Mouse (Mus musculus): ENCODE data around the gene 2210011C24Rik. TPM values are rescaled to one million over a fixed set of nuclear protein-coding genes. Genes with fewer than 3 reads are reported as not detected.

2210011C24Rik gene
- polyA plus RNA-seq (2015; fragmentation: Illumina TruSeq; extraction: RNeasy Lipid Tissue Mini Kit (QIAGEN cat#74804); ENCODE audit: insufficient read depth, low read depth, low replicate concordance): not detected

GRCm38 (mm10) chr8:84011705-84012498, at the start of gene 2210011C24Rik:
Gene 2210011C24Rik (minus strand): TSS chr8:84012171.

DNA sequence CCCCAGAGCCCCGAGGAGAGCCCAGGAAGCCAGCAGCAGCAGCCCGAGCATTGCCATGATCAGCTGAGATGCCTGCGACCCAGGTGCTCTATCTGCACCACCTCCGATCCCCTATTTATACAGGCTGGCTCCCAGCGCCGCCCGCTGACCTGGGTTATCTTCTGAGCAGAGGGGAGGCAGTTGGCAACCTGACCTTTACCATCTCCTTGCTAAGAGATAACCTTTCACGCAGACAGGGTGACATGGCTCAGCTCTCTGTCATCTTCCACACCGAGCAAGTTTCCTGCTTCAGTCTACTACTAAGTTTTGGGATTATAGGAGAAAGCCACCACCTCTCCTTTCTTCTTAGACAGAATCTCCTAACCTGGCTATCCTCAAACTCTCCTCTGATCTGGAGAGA, 32.9 kb upstream of the 2210011C24Rik start, which contains the start of gene Rln3:
Gene Rln3, minus strand, starts transcription at position 101 of the 400 bp plus-strand sequence.

GRCm38 (mm10) chr8:84042066-84042947, 30.3 kb upstream of the 2210011C24Rik start, which contains the start of gene Il27ra:
Gene Il27ra (minus strand): TSS chr8:84042589.

GRCm38 (mm10) chr8:84021096-84021495, 9.1 kb upstream of the 2210011C24Rik start, which contains the start of gene Palm3:
Gene Palm3 (plus strand): TSS chr8:84021471.

GRCm38 (mm10) chr8:84001281-84002000, 10.5 kb downstream of the 2210011C24Rik start, which contains the start of gene 1700067K01Rik:
Gene 1700067K01Rik (plus strand): TSS chr8:84001502.

GRCm38 (mm10) chr8:83997511-83998141, 14.3 kb downstream of the 2210011C24Rik start, which contains the start of gene Samd1:
Gene Samd1 (plus strand): TSS chr8:83997672.

DNA sequence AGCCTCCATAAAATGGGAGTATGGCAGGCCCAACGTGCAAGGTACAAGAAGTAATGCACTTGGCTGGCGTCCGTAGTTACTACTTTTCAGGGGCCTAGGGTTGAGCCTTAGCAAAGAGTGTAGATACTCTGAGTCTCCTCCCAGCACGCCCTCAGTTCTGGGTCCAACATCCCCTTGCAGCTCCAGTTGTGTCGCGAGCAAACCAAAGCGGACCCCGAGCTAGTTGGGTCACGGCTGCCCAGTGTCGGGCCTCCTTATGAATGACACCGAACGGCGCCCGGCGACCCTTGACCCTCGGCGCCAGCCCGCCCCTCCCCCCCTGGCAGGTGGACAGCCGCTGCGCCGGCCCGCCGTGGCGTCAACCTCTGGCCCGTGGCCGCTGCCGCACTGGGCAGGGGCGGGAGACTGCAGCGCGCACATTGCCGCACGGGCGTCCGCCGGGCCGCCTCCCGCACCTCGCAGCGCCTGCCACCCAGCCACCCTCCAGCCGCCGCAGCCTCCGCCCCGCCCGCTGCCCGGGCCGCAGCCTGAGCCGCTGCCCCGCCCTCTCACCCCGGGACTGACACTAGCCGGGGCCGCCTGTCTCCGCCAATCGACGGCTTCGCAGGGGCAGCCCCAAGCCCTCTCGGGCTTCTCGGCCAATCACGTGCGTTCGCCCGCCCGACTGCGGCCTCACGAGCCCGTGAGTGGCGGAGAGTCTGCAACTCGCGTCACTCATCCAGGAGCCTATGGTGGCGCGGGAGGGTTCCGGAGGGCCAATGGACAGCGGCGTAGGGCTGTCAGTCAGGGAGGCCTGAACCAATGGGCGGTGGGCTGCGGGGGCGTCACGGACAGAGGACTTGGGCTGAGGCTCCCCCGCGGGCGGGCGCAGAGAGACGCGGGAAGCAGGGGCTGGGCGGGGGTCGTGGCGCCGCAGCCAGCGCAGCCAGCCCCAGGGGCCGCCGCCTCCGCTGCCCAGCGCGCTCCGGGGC, 39.5 kb downstream of the 2210011C24Rik start, which contains the start of gene Prkaca:
Gene Prkaca, plus strand, starts transcription at position 844 of the 971 bp plus-strand sequence.

Other genes starting within 250 kb of the 2210011C24Rik start
- 7.4 TPM for gene Adgrl1, start 112.1 kb downstream of the 2210011C24Rik start, polyA plus RNA-seq (2015; fragmentation: Illumina TruSeq; extraction: RNeasy Lipid Tissue Mini Kit (QIAGEN cat#74804); ENCODE audit: insufficient read depth, low read depth, low replicate concordance)
- gene Gm10644, start 57.0 kb downstream of the 2210011C24Rik start, polyA plus RNA-seq (2015; fragmentation: Illumina TruSeq; extraction: RNeasy Lipid Tissue Mini Kit (QIAGEN cat#74804); ENCODE audit: insufficient read depth, low read depth, low replicate concordance): 1.7 TPM
- 0.78 TPM for gene Asf1b, start 56.7 kb downstream of the 2210011C24Rik start, polyA plus RNA-seq (2015; fragmentation: Illumina TruSeq; extraction: RNeasy Lipid Tissue Mini Kit (QIAGEN cat#74804); ENCODE audit: insufficient read depth, low read depth, low replicate concordance)
- 14.2 TPM for gene Prkaca, start 39.2 kb downstream of the 2210011C24Rik start, polyA plus RNA-seq (2015; fragmentation: Illumina TruSeq; extraction: RNeasy Lipid Tissue Mini Kit (QIAGEN cat#74804); ENCODE audit: insufficient read depth, low read depth, low replicate concordance)
- gene Samd1, start 14.5 kb downstream of the 2210011C24Rik start, polyA plus RNA-seq (2015; fragmentation: Illumina TruSeq; extraction: RNeasy Lipid Tissue Mini Kit (QIAGEN cat#74804); ENCODE audit: insufficient read depth, low read depth, low replicate concordance): 15.6 TPM
- not detected for gene 1700067K01Rik, start 10.7 kb downstream of the 2210011C24Rik start, polyA plus RNA-seq (2015; fragmentation: Illumina TruSeq; extraction: RNeasy Lipid Tissue Mini Kit (QIAGEN cat#74804); ENCODE audit: insufficient read depth, low read depth, low replicate concordance)
- 2.5 TPM for gene Palm3, start 9.3 kb upstream of the 2210011C24Rik start, polyA plus RNA-seq (2015; fragmentation: Illumina TruSeq; extraction: RNeasy Lipid Tissue Mini Kit (QIAGEN cat#74804); ENCODE audit: insufficient read depth, low read depth, low replicate concordance)
- 0.90 TPM for gene Il27ra, start 30.4 kb upstream of the 2210011C24Rik start, polyA plus RNA-seq (2015; fragmentation: Illumina TruSeq; extraction: RNeasy Lipid Tissue Mini Kit (QIAGEN cat#74804); ENCODE audit: insufficient read depth, low read depth, low replicate concordance)
- gene Rln3, start 32.8 kb upstream of the 2210011C24Rik start, polyA plus RNA-seq (2015; fragmentation: Illumina TruSeq; extraction: RNeasy Lipid Tissue Mini Kit (QIAGEN cat#74804); ENCODE audit: insufficient read depth, low read depth, low replicate concordance): not detected
- gene Gm10643, start 53.0 kb upstream of the 2210011C24Rik start, polyA plus RNA-seq (2015; fragmentation: Illumina TruSeq; extraction: RNeasy Lipid Tissue Mini Kit (QIAGEN cat#74804); ENCODE audit: insufficient read depth, low read depth, low replicate concordance): not detected
- 5.4 TPM for gene Rfx1, start 54.7 kb upstream of the 2210011C24Rik start, polyA plus RNA-seq (2015; fragmentation: Illumina TruSeq; extraction: RNeasy Lipid Tissue Mini Kit (QIAGEN cat#74804); ENCODE audit: insufficient read depth, low read depth, low replicate concordance)
- gene Dcaf15, start 92.6 kb upstream of the 2210011C24Rik start, polyA plus RNA-seq (2015; fragmentation: Illumina TruSeq; extraction: RNeasy Lipid Tissue Mini Kit (QIAGEN cat#74804); ENCODE audit: insufficient read depth, low read depth, low replicate concordance): 4.5 TPM
- not detected for gene Podnl1, start 113.8 kb upstream of the 2210011C24Rik start, polyA plus RNA-seq (2015; fragmentation: Illumina TruSeq; extraction: RNeasy Lipid Tissue Mini Kit (QIAGEN cat#74804); ENCODE audit: insufficient read depth, low read depth, low replicate concordance)
- gene Cc2d1a, start 135.8 kb upstream of the 2210011C24Rik start, polyA plus RNA-seq (2015; fragmentation: Illumina TruSeq; extraction: RNeasy Lipid Tissue Mini Kit (QIAGEN cat#74804); ENCODE audit: insufficient read depth, low read depth, low replicate concordance): 6.1 TPM
- not detected for gene 4930432K21Rik, start 135.9 kb upstream of the 2210011C24Rik start, polyA plus RNA-seq (2015; fragmentation: Illumina TruSeq; extraction: RNeasy Lipid Tissue Mini Kit (QIAGEN cat#74804); ENCODE audit: insufficient read depth, low read depth, low replicate concordance)
- not detected for gene Nanos3, start 173.0 kb upstream of the 2210011C24Rik start, polyA plus RNA-seq (2015; fragmentation: Illumina TruSeq; extraction: RNeasy Lipid Tissue Mini Kit (QIAGEN cat#74804); ENCODE audit: insufficient read depth, low read depth, low replicate concordance)
- 0.96 TPM for gene Zswim4, start 224.9 kb upstream of the 2210011C24Rik start, polyA plus RNA-seq (2015; fragmentation: Illumina TruSeq; extraction: RNeasy Lipid Tissue Mini Kit (QIAGEN cat#74804); ENCODE audit: insufficient read depth, low read depth, low replicate concordance)
- 75.9 TPM for gene D8Ertd738e, start 237.5 kb upstream of the 2210011C24Rik start, polyA plus RNA-seq (2015; fragmentation: Illumina TruSeq; extraction: RNeasy Lipid Tissue Mini Kit (QIAGEN cat#74804); ENCODE audit: insufficient read depth, low read depth, low replicate concordance)
- 6.5 TPM for gene Mri1, start 245.2 kb upstream of the 2210011C24Rik start, polyA plus RNA-seq (2015; fragmentation: Illumina TruSeq; extraction: RNeasy Lipid Tissue Mini Kit (QIAGEN cat#74804); ENCODE audit: insufficient read depth, low read depth, low replicate concordance)